Mouse (Mus musculus): Measurements from ENCODE around the gene Aasdh. TPM values are rescaled to one million over a fixed set of nuclear protein-coding genes. Genes with fewer than 3 reads are reported as not detected.
A peak's percentile ranks its signal among the peaks of the same experiment; 100 is the strongest.

Gene Aasdh
- polyA plus RNA-seq, 1 experiment from 2014 or later: 22.5 TPM

DNA sequence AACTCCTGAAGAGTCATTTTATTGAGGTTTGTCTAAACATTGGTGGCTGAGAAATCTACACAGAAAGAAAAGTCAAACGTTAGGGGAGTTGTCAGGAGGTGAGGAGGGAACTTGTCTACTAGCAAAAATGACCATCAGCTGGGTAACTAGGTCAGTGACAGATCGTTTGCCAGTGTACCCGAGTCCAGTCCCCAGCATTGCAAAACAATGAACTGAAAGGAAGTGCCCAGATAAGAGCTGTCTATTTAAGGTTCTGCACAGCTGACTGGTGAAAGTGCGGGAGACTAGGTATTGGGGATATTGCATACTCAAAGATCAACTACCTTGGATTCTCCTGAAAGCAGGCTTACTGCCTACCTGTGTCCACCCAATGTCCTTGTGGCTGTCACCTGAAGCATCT is 3.2 kb downstream of the Aasdh start:
- Histone ChIP-seq H3K9me3 (no peaks in the 10 kb centered on the region), H3K9ac (no peak overlapping the region), H3K4me2 (no peak overlapping the region), H3K27ac (no peak overlapping the region), H3K36me3 (replicated peaks) (0 out of 2 replicates have a peak, but pooled peaks cover 4% of the 10 kb centered on the region), H3K4me3 (replicated peaks) (no peak overlapping the region), H3K4me1 (0 out of 2 replicates have a peak, but pooled peaks cover 7% of the 10 kb centered on the region), H3K27me3 (no peaks in the 10 kb centered on the region)
- no peak for ATAC-seq (ENCODE audit: low FRiP score)
- WGBS: 84% methylated on average over 4 of the region's 4 CpGs

DNA sequence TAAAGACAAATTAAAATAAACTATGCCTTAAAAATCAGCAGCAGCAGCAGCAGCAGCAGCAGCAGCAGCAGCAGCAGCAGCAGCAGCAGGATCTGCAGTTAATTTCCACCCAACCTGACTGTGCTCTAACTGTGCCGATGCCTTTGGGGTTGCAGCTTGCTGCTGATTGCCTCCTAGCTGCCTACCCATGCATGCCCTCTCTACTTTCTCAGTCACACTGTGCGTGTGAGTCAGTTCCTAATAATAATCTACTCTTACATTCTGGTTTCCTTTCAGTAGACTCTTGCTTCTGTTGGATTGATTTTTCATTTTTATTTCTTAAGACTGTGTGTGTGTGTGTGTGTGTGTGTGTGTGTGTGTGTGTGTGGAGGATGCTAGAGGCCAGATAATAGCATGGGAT is 12.2 kb downstream of the Aasdh start:
- Histone ChIP-seq H3K9ac (no peak overlapping the region), H3K4me2 (no peak overlapping the region), H3K27me3 (no peaks in the 10 kb centered on the region), H3K4me1 (no peaks in the 10 kb centered on the region), H3K9me3 (no peaks in the 10 kb centered on the region), H3K36me3 (replicated peaks) (peaks cover 46% of the 10 kb centered on the region), H3K4me3 (replicated peaks) (no peak overlapping the region), H3K27ac (no peak overlapping the region)
- ATAC-seq (ENCODE audit: low FRiP score): no peak
- WGBS: 95% methylated on average over 2 of the region's 2 CpGs

DNA sequence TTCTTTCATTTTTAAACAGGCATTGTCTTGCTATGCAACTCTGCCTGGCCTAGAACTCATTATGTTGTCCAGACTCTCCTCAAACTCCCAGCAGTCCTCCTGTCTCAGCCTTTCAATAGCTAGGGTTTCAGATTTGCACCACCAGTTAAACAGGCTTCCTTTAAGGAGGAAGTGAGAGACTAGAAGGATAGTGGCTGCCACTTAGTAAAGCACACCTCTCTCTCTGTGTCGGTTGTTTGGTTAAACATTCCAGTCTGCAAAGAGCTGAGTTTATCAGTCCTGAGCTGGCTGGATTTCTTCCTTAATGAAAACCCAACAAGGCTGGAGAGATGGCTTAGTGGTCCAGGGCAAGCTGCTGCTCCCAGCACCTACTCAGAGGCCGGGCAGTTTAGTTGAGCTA is 12.7 kb downstream of the Aasdh start:
- Histone ChIP-seq H3K4me1 (no peaks in the 10 kb centered on the region), H3K4me2 (no peak overlapping the region), H3K9me3 (no peaks in the 10 kb centered on the region), H3K36me3 (replicated peaks) (peaks cover 48% of the 10 kb centered on the region), H3K27me3 (no peaks in the 10 kb centered on the region), H3K4me3 (replicated peaks) (no peak overlapping the region), H3K9ac (no peak overlapping the region), H3K27ac (no peak overlapping the region)
- ATAC-seq (ENCODE audit: low FRiP score): no peak
- 94% methylated on average over 2 of the region's 2 CpGs for WGBS

DNA sequence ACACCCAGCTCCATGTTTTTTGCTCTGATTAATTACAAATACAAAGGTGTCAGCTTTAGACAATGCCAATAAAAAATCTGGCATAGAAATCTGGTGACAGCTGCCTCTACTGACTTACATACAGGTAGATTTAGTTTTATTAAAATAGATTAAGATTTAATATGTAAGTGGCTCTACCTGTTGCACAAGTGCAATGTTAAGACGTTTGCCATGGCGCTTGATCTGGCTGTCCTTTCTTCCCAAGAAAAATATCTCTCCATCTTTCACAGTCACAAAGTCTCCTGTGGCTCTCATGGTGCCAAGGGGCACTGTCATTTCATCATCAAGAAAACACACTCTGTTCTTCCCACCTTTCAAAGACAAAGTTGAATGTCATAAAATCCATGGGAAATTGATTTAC is 18.3 kb downstream of the Aasdh start:
- Histone ChIP-seq H3K36me3 (replicated peaks) (peaks cover 63% of the 10 kb centered on the region), H3K9me3 (no peaks in the 10 kb centered on the region)

DNA sequence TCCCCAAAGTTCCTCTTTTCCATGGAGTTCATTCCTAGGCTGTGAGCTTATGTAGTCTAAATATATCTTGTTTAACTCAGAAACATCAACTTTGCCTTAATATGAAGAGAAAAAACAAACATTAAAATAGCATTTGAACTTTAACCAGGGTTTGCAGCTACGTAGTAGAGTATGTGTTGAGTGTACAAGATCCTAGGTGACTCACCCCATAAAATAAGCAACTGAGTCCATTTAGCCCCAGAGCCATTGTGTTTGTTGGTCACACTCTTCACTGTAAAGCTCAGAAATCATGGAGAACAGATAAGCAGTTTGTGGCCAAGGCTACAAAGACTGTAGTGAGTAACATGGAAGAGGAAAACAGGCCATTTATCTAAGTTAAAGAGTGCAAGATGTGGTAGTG is 21.2 kb downstream of the Aasdh start:
- H3K4me2 ChIP-seq: no peak overlapping the region
- H3K9ac ChIP-seq: no peak overlapping the region
- no peak for ATAC-seq (ENCODE audit: low FRiP score)
- H3K36me3 ChIP-seq (replicated peaks): peaks cover 51% of the 10 kb centered on the region
- H3K4me3 ChIP-seq (replicated peaks): no peak overlapping the region
- H3K27ac ChIP-seq: no peak overlapping the region
- H3K27me3 ChIP-seq: no peaks in the 10 kb centered on the region
- no peaks in the 10 kb centered on the region for H3K9me3 ChIP-seq
- no peaks in the 10 kb centered on the region for H3K4me1 ChIP-seq
- 95% methylated on average over 1 of the region's 1 CpGs for WGBS

More for the DNA sequence above, 18.3 kb downstream of the Aasdh start:
- Histone ChIP-seq H3K4me3 (replicated peaks) (no peak overlapping the region), H3K27me3 (no peaks in the 10 kb centered on the region), H3K4me2 (no peak overlapping the region), H3K27ac (no peak overlapping the region), H3K4me1 (no peaks in the 10 kb centered on the region), H3K9ac (no peak overlapping the region)
- ATAC-seq (ENCODE audit: low FRiP score): no peak
- 94% methylated on average over 2 of the region's 2 CpGs for WGBS

DNA sequence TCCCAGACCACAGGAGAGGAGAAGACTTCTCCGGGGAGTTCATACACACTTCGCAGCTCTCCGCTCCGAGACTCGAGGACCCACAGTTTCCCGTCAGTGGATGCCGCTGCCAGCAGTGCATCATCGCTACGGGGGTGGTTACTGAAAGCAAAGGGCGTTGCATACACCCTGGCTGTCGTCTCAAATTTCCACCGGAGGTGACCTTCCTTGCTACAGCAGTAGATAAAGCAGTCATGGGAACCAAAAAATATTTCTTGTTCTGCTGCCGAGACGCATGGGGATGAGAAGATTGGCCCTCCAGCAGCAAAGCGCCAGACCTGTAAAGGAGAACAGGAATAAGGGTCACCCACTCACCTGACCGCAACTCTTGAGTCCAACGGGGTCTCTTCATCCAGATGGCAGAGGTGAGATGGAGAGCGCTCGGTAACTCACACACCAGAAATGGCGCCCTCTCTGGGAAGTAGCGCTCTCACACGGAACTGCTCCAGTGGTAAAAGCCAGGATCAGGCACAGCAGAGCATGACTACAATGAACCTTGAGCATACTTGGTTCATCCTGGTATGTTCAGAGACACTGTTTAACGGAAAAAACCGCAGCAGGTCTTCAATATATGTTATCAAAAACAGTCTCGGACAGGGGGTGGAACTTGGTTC is 29.1 kb downstream of the Aasdh start:
- Histone ChIP-seq H3K4me3 (replicated peaks) (no peak overlapping the region), H3K27me3 (no peaks in the 10 kb centered on the region), H3K9me3 (no peaks in the 10 kb centered on the region), H3K27ac (no peak overlapping the region), H3K9ac (no peak overlapping the region), H3K36me3 (replicated peaks) (peaks cover 54% of the 10 kb centered on the region), H3K4me1 (no peaks in the 10 kb centered on the region), H3K4me2 (no peak overlapping the region)
- WGBS: 91% methylated on average over 25 of the region's 25 CpGs
- no peak for ATAC-seq (ENCODE audit: low FRiP score)

DNA sequence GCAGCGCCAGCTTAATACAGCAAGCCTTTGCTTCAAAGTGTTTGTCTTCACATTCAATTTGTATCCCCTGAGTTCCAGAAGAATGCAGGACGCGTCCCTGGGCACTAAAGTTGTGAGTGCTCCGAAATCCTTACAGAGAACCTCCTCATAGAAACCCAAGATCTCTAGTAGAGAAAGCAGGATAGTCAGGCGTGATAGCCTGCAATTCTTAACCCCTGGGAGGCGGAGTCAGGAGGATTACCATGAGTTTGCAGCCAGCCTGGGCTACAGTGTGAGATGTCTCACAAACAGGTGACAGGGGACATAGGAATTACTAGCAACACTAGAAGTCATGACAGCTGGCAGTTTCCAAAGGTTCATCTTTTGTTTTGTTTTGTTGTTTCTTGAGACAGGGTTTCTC is 35.8 kb downstream of the Aasdh start:
- no peaks in the 10 kb centered on the region for H3K9me3 ChIP-seq
- no peak overlapping the region for H3K9ac ChIP-seq
- no peaks in the 10 kb centered on the region for H3K27me3 ChIP-seq
- H3K4me3 ChIP-seq (replicated peaks): no peak overlapping the region
- H3K27ac ChIP-seq: no peak overlapping the region
- peaks cover 86% of the 10 kb centered on the region for H3K36me3 ChIP-seq (replicated peaks)
- 54% methylated on average over 6 of the region's 6 CpGs for WGBS
- no peak for ATAC-seq (ENCODE audit: low FRiP score)
- H3K4me1 ChIP-seq: no peaks in the 10 kb centered on the region; the same call in 1 of the 2 replicates
- H3K4me2 ChIP-seq: peak overlapping the region; percentile 29

DNA sequence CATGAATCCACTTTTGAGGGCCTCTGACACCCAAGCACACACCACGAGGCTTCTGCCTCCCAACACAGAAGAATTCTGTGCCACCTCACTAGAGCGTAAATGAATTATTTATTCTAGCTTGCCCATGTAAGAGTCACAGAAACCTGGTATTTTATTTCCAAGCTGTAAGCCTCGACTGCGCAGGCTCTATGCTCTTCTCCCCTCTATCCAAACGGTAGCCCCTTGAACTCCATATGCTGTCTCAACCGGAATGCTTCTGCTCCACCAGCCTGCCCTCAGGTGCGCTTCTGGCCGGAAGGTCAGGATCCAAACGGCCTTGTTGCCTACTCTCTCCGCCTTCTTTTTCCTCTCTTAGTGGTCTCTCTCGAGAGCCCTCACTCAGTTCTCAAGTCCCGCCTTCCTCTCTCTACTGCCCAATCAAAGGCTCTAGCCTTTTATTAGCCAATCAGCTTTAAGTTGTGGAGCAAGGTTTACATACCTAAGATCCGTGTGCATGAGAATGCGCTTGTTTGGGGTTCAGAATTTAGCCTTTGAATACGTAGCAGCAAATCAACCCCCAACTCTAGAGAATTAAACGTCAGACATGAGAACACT is 36.5 kb downstream of the Aasdh start:
- Histone ChIP-seq H3K4me3 (replicated peaks) (peak overlapping the region; percentile 15; the same call in 1 of the 2 replicates), H3K36me3 (replicated peaks) (peaks cover 81% of the 10 kb centered on the region), H3K9me3 (no peaks in the 10 kb centered on the region), H3K27ac (no peak overlapping the region), H3K27me3 (no peaks in the 10 kb centered on the region), H3K4me1 (no peaks in the 10 kb centered on the region; the same call in 1 of the 2 replicates), H3K9ac (no peak overlapping the region), H3K4me2 (peak overlapping the region; percentile 29)
- WGBS: 28% methylated on average over 16 of the region's 16 CpGs
- peak; percentile 63; the same call in 1 of the 2 replicates for ATAC-seq (ENCODE audit: low FRiP score)

DNA sequence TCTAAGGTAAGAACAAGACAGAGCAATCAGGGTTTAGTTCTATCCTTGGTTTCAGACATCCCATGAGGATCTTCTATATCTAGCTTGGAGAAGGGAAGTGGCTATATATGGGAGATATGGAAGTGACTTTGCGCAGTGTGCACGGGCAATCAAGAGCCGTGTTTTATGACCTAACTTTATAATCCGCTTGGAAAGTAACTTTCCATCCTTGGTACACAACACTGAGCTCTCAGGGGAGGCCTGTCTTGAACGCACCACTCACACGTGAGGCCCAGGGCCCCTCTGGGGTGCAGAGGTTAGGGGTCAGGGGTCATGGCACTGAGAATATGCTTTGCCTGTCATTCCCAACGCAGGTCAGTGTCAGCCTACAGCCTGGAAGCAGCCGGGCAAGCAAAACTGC is 38.5 kb downstream of the Aasdh start:
- Histone ChIP-seq H3K4me2 (no peak overlapping the region), H3K27ac (no peak overlapping the region), H3K9ac (no peak overlapping the region), H3K36me3 (replicated peaks) (peaks cover 70% of the 10 kb centered on the region), H3K4me3 (replicated peaks) (no peak overlapping the region), H3K4me1 (no peaks in the 10 kb centered on the region; the same call in 1 of the 2 replicates), H3K27me3 (no peaks in the 10 kb centered on the region), H3K9me3 (no peaks in the 10 kb centered on the region)
- 84% methylated on average over 8 of the region's 8 CpGs for WGBS
- no peak for ATAC-seq (ENCODE audit: low FRiP score)

DNA sequence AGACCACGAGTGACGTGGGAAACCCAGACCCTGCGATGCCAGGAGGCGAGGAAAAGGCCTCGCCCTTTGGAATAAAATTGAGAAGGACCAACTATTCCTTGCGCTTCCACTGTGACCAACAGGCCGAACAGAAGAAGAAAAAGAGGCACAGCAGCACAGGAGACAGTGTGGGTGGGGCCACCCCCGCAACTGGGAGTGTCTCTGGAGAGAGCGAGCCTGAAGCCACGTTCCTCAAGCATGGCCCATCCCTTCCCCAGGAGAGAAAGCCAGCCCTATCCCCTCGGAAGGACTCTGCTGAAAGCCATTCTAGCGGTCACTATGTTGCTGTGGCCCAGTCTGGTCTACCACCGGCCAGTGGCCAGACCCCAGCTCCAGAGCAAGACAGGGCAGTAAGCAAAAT is 46.9 kb downstream of the Aasdh start:
- H3K9me3 ChIP-seq: no peaks in the 10 kb centered on the region
- no peak overlapping the region for H3K27ac ChIP-seq
- WGBS: 84% methylated on average over 13 of the region's 13 CpGs
- peaks cover 23% of the 10 kb centered on the region for H3K4me1 ChIP-seq
- no peak for ATAC-seq (ENCODE audit: low FRiP score)
- H3K27me3 ChIP-seq: peaks cover 41% of the 10 kb centered on the region
- H3K4me2 ChIP-seq: no peak overlapping the region
- peaks cover 38% of the 10 kb centered on the region for H3K36me3 ChIP-seq (replicated peaks)
- H3K4me3 ChIP-seq (replicated peaks): no peak overlapping the region
- H3K9ac ChIP-seq: no peak overlapping the region

DNA sequence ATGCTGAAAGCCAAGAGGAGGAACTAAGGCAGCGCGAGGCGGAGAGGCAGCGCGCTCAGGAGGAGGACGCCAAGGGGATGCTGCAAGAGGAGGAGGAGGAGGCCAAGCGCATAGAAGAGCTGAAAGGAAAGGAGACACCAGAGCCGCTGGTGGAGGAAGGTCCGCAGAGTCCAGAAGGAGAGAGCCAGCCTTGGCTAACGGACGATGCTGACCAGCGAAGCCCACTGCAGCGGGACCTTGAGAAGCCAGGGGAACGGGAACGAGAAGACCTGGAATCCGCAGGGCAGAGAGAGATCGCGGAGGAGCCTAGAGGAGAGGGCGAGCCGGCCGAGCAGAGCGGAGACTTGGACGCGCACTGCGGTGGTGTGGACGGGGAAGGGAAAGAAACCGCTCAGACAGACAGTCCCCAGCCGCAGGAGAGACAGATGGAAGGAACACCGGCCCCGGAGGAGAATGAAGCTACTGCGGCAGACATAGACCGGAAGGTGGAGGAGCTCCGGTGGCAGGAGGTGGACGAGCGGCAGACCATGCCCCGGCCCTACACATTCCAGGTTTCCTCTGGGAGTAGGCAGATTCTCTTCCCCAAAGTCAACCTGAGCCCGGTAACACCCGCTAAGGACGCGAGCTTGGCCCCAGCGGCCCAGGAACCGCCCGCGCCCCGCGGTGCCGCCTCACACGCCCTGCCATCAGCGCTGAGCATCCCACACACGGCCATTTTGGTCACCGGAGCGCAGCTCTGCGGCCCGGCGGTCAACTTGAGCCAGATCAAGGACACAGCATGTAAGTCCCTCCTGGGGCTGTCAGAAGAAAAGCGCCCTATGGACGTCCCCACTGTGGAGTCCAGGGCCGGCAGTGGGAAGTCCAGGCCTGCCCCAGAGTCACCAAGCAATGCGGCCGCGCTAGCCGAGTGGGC is 48.0 kb downstream of the Aasdh start:
- H3K4me3 ChIP-seq (replicated peaks): peak overlapping the region; percentile 20
- no peak overlapping the region for H3K27ac ChIP-seq
- H3K27me3 ChIP-seq: peaks cover 41% of the 10 kb centered on the region
- H3K9me3 ChIP-seq: no peaks in the 10 kb centered on the region
- 16% methylated on average over 62 of the region's 62 CpGs for WGBS
- peaks cover 44% of the 10 kb centered on the region for H3K36me3 ChIP-seq (replicated peaks)
- H3K4me2 ChIP-seq: peak overlapping the region; percentile 39
- H3K4me1 ChIP-seq: peaks cover 23% of the 10 kb centered on the region
- H3K9ac ChIP-seq: 0 out of 2 replicates have a peak overlapping the region, but pooled peaks have one; percentile 25
- ATAC-seq (ENCODE audit: low FRiP score): no peak

DNA sequence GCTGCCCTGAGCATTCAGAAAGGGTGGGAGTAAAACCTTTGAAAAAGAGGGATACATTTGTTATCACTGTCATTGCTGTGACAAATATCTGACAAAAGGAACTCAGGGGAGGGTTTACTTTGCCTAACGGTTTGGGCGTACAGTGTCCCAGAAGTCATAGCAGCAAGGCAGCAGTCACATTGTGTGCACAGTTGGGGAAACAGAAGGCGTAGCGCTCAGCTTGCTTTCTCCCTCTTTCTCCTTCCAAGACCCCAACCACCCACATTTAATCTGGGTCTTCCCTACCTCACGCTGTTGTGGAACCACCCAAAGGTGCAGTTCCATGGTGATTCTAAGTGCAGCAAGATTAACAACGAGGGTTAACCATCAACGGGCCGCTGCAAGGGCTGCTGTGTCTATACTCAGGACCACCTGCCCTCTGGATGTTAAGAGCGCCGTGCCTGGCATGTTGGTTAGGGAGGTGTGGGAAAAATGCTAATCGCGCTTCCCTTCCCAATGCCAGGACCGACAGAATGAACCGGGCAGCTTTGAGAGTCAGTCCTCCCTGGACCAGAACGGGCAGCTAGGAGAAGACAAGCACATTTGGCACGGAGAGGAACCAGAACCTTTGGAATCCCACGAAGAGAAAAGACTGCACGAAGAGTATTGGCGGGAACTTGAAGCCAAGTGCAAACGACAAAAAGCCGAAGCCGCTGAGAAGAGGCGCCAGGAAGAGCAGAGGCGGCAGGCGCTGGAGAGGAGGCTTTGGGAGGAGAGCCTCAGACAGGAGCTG is 49.3 kb downstream of the Aasdh start:
- Histone ChIP-seq H3K4me2 (peak overlapping the region; percentile 39), H3K27ac (no peak overlapping the region), H3K4me1 (peaks cover 25% of the 10 kb centered on the region), H3K9me3 (no peaks in the 10 kb centered on the region), H3K4me3 (replicated peaks) (no peak overlapping the region), H3K27me3 (peaks cover 41% of the 10 kb centered on the region), H3K9ac (no peak overlapping the region), H3K36me3 (replicated peaks) (peaks cover 52% of the 10 kb centered on the region)
- 23% methylated on average over 25 of the region's 25 CpGs for WGBS
- no peak for ATAC-seq (ENCODE audit: low FRiP score)

Data from forebrain, embryonic 12.5 days (tissue).